Mouse (Mus musculus) C2C12 (cell line): ENCODE data around the gene Gabarap. TPM values are rescaled to one million over a fixed set of nuclear protein-coding genes. Genes with fewer than 3 reads are reported as not detected.
"Not testable (repeated sequence)": the region's sequence is repeated elsewhere in the genome, so short reads cannot be mapped to it uniquely, and the experiment has no call there.

Experiments
- H3K27me3 ChIP-seq: one replicate; pipeline ENCODE4 v1.6.1; 2011; ENCODE audit not compliant: control insufficient read depth, insufficient read depth, insufficient read length
- H3K36me3 ChIP-seq: one replicate; pipeline ENCODE4 v1.6.1; 2011; ENCODE audit not compliant: control insufficient read depth, insufficient read depth
- H3K4me3 ChIP-seq: one replicate; pipeline ENCODE4 v1.5.1; 2011; ENCODE audit warnings: mild to moderate bottlenecking, control low read depth; ENCODE audit not compliant: poor library complexity, insufficient read depth, severe bottlenecking
- H3K79me2 ChIP-seq: one replicate; pipeline ENCODE4 v1.6.1; 2011; ENCODE audit not compliant: control insufficient read depth, insufficient read depth
- H3K79me3 ChIP-seq: one replicate; pipeline ENCODE4 v1.6.1; 2011; ENCODE audit warnings: low read depth, control low read depth
- H3ac ChIP-seq: one replicate; pipeline ENCODE3; 2011; ENCODE audit warnings: low read depth; ENCODE audit not compliant: control insufficient read depth, insufficient read length
- CEBPB ChIP-seq: IDR thresholded peaks from one replicate; pipeline ENCODE4 v1.6.1; 2011; ENCODE audit warnings: low read depth, mild to moderate bottlenecking, control low read depth, moderate library complexity
- CTCF ChIP-seq: IDR thresholded peaks from one replicate; pipeline ENCODE4 v1.5.1; 2011; ENCODE audit not compliant: control insufficient read depth, insufficient read depth, insufficient read length
- FOSL1 ChIP-seq: IDR thresholded peaks from one replicate; pipeline ENCODE4 v1.8.0; 2011; ENCODE audit warnings: mild to moderate bottlenecking, low read length; ENCODE audit not compliant: poor library complexity, insufficient read depth, severe bottlenecking
- MAX ChIP-seq: IDR thresholded peaks from one replicate; pipeline ENCODE4 v1.6.1; 2011; ENCODE audit warnings: mild to moderate bottlenecking, control low read depth
- MYOD1 ChIP-seq: IDR thresholded peaks from one replicate; pipeline ENCODE4 v1.6.1; 2011; ENCODE audit warnings: low read depth; ENCODE audit not compliant: control insufficient read depth, insufficient read length
- MYOG ChIP-seq: IDR thresholded peaks from one replicate; pipeline ENCODE4 v1.6.1; 2011; ENCODE audit not compliant: control insufficient read depth, insufficient read length; ENCODE audit errors: extremely low read depth
- USF1 ChIP-seq: IDR thresholded peaks from one replicate; pipeline ENCODE4 v1.6.1; 2011; ENCODE audit warnings: low read depth, mild to moderate bottlenecking, control low read depth, moderate library complexity
- polyA plus RNA-seq: library from polyadenylated mRNA; unstranded; fragments of >200 nt; fragmentation: generic; extraction: Trizol; gene quantifications from one replicate; pipeline ENCODE4 v1.2.1, GENCODE M21; 2012; ENCODE audit warnings: missing spikeins

Gabarap gene
- polyA plus RNA-seq, 1 experiment, result 362 TPM

DNA sequence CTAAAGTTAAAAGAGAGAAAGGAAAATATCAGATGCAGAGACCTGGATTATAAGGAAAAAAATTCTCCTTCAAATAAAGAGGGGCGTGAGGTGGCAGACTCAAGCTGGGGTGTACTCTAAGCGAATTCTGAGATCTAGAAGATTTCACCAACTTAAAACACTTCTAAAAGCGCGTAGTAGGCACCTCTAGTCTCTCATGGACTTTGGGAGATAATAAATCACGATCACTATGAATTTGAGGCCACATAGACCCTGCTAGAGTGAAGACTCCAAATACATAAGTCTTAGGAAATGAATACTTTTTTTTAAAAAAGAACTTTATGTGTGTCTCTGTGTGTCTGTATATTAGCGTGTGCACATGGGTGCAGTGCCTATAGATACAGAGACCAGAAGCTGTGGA is 24.7 kb downstream of the Gabarap start:
- no peak overlapping the region for H3ac ChIP-seq
- TF ChIP-seq CTCF, result no peak
- TF ChIP-seq CEBPB, result no peak
- no peak for TF ChIP-seq MYOD1
- TF ChIP-seq MAX, result no peak
- no peak for TF ChIP-seq MYOG
- no peak for TF ChIP-seq FOSL1
- no peak for TF ChIP-seq USF1
- peaks cover 39% of the 10 kb centered on the region for H3K79me2 ChIP-seq
- no peaks in the 10 kb centered on the region for H3K27me3 ChIP-seq
- no peak overlapping the region for H3K4me3 ChIP-seq
- H3K36me3 ChIP-seq, result peaks cover 33% of the 10 kb centered on the region
- peaks cover 18% of the 10 kb centered on the region for H3K79me3 ChIP-seq

DNA sequence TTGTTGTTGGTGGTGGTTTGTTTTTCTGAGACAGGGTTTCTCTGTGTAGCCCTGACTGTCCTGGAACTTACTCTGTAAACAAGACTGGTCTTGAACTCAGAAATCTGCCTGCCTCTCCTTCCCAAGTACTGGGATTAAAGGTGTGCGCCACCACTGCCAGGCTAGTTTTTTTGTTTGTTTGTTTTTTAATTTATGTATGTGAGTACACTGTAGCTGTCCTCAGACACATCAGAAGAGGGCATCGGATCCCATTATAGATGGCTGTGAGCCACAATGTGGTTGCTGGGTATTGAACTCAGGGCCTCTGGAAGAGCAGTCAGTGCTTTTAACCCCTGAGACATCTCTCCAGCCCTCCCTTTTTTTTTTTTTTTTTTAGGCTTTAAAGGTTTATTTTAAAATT is 25.2 kb downstream of the Gabarap start:
- not testable (repeated sequence) for H3ac ChIP-seq, H3K27me3 ChIP-seq, H3K4me3 ChIP-seq
- Histone ChIP-seq H3K36me3 (peaks cover 28% of the 10 kb centered on the region), H3K79me3 (peaks cover 18% of the 10 kb centered on the region), H3K79me2 (peaks cover 44% of the 10 kb centered on the region)

GRCm38 (mm10) chr11:70016669-70017068 is 25.7 kb downstream of the Gabarap start, which contains the start of gene Dlg4:
Dlg4 (plus strand) TSS chr11:70016942.
- Histone ChIP-seq H3K79me2 (peaks cover 49% of the 10 kb centered on the region), H3K4me3 (peak within 1 kb of the TSS; percentile 90), H3ac (no peak within 1 kb of the TSS), H3K79me3 (peaks cover 18% of the 10 kb centered on the region), H3K36me3 (peaks cover 23% of the 10 kb centered on the region), H3K27me3 (no peaks in the 10 kb centered on the region)
- TF ChIP-seq USF1 (no peak), CTCF (no peak), MAX (no peak), FOSL1 (no peak), MYOD1 (no peak), CEBPB (no peak), MYOG (no peak)

DNA sequence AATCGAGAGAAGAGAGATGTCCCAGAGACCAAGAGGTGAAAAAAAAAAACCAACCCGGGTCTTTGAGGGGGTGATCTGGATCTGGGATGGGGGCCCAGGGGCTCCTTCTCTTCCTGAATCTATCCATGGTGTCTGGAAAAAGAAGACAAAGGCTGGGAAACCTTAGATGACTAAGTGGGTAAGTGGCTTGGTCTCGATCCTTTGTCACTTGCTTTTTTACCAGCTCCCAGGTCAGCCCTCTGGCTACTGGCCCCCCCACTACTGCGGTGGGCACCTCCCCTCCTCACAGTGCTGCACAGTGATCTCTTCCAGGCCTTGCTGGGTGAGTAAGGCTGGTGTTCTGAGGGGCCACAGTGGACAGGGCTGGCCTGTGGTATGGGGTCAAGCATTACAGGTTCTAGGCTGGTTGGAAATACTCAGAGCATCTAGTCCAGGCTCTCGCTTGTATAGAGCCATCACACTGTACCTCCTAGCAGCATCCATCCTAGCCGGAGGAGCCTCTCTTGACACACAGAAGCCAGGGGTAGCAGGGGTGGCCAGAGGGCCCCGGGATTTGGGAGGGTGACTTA is 26.3 kb downstream of the Gabarap start:
- TF ChIP-seq USF1 (no peak), MYOD1 (no peak), MYOG (no peak), CTCF (no peak), FOSL1 (no peak), MAX (no peak), CEBPB (no peak)
- H3K4me3 ChIP-seq, result no peak overlapping the region
- H3ac ChIP-seq, result no peak overlapping the region
- H3K27me3 ChIP-seq, result no peaks in the 10 kb centered on the region
- peaks cover 21% of the 10 kb centered on the region for H3K79me3 ChIP-seq
- peaks cover 17% of the 10 kb centered on the region for H3K36me3 ChIP-seq
- peaks cover 55% of the 10 kb centered on the region for H3K79me2 ChIP-seq

- peaks cover 66% of the 10 kb centered on the region for H3K79me2 ChIP-seq
- H3K36me3 ChIP-seq, result peaks cover 6% of the 10 kb centered on the region
- TF ChIP-seq CEBPB (no peak), USF1 (no peak), MAX (no peak), CTCF (no peak), FOSL1 (no peak), MYOG (no peak), MYOD1 (no peak)
- H3K4me3 ChIP-seq, result peak overlapping the region; percentile 90
- peak overlapping the region; percentile 44 for H3ac ChIP-seq
- no peaks in the 10 kb centered on the region for H3K27me3 ChIP-seq
- peaks cover 32% of the 10 kb centered on the region for H3K79me3 ChIP-seq
Measured at GRCm38 (mm10) chr11:70018131-70018990, 27.4 kb downstream of the Gabarap start.
